Mouse (Mus musculus): ENCODE measurements at regions not wholly inside any gene's neighbourhood (a gene's known extent, or its start where the extent isn't known, plus 50 kb on each side); places are given as distances from the start of the nearest gene placed in this dataset.

DNA sequence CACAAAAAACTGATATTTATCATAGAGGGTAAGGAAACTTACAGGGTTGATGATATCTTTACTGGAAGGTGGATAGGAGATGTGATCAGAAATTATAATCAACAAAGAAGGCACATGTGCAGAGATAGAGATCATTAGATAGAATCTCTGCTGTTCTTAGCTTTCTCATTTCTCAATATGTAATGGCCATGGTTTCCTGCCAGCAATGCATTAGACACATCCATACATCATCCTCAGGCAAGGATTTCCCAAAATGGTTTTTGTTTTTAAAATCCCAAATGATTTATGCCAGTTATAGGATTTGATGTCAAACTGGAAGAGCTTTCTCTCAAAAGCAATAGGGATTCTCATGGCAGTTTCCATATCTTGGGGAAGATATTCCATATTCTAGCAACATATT, 52.0 kb upstream of the C030005K15Rik start:
- no peak for DNase-seq (ENCODE audit: low spot score)

- no peak for DNase-seq (ENCODE audit: low spot score)
Measured at GRCm38 (mm10) chr10:97779335-97779734, 52.8 kb upstream of the C030005K15Rik start.

DNA sequence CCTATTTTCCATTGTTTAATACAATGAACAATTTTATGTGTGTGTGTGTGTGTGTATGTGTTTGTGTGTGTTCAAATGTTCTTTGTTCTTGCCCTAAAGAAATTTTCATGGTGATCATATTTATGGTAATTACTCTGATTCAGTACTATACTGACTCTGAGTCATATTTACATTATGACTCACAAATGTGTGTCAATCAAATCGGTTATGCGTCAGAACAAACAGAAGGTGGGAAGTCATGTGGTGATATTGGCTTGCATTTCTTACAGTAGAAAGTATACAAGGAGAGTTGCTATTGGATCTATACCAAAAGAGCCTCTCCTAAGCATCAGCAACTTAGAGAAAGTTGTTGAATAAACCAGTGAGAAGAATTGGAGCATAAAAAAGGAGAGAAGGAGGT, 67.2 kb upstream of the C030005K15Rik start:
- DNase-seq (ENCODE audit: low spot score), result no peak

GRCm38 (mm10) chr10:97801448-97802265, 75.1 kb upstream of the C030005K15Rik start:
- DNase-seq (ENCODE audit: low spot score), result no peak

DNA sequence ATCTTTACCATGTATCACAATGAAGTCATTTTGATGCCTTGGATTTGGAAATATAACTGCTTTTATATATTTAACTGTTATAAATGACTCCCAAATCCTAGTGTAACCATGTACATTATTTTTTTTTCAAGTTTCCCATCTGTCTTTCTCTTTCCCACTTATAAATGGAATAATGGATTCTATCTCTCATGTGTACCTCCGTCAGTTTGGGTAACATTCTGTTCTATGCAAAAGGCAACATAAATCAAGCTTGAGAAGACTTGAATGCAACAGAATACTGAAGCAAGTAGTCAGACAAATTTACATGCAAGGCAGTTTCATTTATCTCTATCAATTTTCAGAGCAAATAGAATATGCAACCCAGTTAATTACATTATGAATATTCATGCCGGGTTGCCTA, 81.4 kb upstream of the C030005K15Rik start:
- no peak for DNase-seq (ENCODE audit: low spot score)

- DNase-seq (ENCODE audit: low spot score), result no peak
Measured at GRCm38 (mm10) chr10:97842574-97842973, 116.0 kb upstream of the C030005K15Rik start.

DNA sequence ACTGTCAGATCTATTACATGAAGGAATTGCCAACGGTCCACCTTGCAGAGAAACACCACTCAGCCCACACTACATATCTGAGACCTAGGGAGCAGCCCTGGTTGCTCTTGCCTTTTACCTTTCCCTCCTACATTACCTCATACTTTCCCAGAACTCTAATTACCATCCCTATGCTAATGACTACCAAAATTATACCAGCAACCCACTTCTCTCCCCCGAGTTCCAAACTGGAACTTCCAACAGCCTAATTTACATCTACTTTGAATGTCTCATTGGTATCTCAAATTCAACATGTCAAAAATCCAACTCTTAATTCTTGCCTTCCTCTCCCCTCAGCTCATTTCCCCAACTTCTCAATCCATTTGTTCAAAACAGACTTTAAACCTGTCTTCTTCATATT, 124.9 kb upstream of the C030005K15Rik start:
- no peak for DNase-seq (ENCODE audit: low spot score)

GRCm38 (mm10) chr10:97877088-97877487, 150.5 kb upstream of the C030005K15Rik start:
- no peak for DNase-seq (ENCODE audit: low spot score)

DNA sequence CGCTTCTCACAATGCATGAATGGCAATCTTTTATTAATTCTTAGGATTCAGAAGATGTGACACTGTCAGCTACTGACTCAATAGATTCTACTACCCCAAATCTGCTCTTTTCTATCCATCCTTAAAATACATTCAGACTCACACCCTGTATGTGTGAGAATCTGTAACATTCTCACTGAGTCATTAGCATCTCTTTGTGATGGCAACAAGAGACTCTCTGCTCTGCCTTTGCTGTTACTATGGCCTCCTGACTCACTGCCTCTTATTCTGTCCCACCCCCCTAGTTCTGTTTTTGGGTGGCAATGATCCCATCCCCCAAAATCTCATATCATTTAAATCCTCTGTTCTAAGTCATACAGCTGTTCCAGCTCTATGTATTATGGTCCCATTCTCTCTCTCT, 159.5 kb upstream of the C030005K15Rik start:
- DNase-seq (ENCODE audit: low spot score), result no peak

- no peak for DNase-seq (ENCODE audit: low spot score)
Measured at GRCm38 (mm10) chr10:97905793-97906192, 179.2 kb upstream of the C030005K15Rik start.

DNA sequence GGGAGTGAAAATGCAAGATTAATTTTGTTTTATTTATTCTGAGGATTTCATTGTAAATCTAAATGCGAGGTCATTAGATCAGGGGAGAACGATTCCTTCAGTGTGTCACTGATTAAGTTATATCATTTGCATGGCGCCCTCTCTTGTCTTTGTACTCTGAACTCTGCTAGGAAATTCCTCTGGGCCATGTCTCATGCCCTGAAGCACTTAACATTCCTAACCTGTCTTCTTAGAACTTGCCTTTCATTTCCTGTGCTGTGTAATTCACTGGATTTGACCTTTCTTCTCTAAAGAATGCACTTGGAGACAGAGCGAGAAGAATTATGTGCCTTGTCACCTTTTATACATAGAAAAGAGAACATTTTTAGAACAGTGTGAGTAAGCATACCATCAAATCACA, 199.0 kb upstream of the C030005K15Rik start:
- DNase-seq (ENCODE audit: low spot score), result no peak

DNA sequence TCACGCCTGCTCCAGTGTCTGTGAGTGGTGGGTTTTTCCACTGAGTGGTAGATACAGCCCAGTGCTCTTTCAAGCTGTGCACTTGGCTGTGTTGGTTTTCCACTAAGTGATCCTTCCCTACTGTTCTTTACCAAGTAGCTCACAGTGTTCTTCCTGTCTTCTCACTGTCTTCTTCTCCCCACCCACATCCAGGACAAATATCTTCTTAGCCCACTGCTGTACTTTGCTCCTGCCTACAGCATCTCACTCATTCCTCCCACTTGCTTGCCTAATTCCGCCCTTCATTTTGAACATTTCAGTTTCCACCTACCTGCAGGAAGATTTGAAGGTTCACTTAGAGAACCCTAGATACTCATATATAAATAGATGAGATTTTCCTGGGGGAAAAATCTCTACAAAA, 213.8 kb upstream of the C030005K15Rik start:
- no peak for DNase-seq (ENCODE audit: low spot score)

DNA sequence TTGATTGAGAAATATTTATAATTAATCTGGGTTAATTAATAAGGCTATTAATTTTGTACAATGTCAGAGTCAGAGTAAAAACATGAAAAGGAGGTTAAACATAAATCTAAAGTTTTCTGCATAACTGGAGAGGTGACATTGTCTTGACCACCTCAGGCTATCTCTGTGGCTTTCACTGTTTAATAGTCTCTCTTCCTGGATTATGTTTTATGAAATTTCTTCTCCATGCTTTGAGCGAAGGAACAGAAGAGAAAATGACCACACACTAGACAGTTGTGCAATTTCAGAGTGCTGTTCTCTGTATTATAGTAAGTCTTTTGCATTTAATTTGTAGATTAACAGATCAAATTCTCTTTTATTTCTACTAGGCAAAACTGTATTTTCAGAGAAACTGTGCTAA, 239.3 kb upstream of the C030005K15Rik start:
- DNase-seq (ENCODE audit: low spot score), result no peak

DNA sequence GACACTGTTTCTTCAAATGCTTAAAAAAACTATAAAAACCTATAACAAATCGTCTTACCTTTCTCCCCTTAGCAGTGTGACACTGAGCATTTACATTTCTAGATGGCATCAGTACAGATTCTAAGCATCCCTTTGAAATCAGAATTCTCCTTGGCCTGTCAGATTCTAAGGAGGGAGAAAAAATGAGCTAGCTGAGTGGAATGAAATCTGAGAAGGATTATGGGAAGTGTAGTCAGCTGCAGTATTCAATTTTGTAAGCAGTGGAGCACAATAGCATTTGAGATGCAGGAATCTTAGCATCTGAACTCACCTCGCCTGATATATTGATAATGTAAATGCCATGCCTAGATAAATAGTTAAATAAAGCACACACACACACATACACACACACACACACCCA, 240.4 kb upstream of the C030005K15Rik start:
- DNase-seq (ENCODE audit: low spot score), result no peak

GRCm38 (mm10) chr10:98007037-98007436, 280.5 kb upstream of the C030005K15Rik start:
- DNase-seq (ENCODE audit: low spot score), result no peak

GRCm38 (mm10) chr10:98008355-98008754, 281.8 kb upstream of the C030005K15Rik start:
- DNase-seq (ENCODE audit: low spot score), result no peak

GRCm38 (mm10) chr10:98012916-98013315, 286.4 kb upstream of the C030005K15Rik start:
- no peak for DNase-seq (ENCODE audit: low spot score)

DNA sequence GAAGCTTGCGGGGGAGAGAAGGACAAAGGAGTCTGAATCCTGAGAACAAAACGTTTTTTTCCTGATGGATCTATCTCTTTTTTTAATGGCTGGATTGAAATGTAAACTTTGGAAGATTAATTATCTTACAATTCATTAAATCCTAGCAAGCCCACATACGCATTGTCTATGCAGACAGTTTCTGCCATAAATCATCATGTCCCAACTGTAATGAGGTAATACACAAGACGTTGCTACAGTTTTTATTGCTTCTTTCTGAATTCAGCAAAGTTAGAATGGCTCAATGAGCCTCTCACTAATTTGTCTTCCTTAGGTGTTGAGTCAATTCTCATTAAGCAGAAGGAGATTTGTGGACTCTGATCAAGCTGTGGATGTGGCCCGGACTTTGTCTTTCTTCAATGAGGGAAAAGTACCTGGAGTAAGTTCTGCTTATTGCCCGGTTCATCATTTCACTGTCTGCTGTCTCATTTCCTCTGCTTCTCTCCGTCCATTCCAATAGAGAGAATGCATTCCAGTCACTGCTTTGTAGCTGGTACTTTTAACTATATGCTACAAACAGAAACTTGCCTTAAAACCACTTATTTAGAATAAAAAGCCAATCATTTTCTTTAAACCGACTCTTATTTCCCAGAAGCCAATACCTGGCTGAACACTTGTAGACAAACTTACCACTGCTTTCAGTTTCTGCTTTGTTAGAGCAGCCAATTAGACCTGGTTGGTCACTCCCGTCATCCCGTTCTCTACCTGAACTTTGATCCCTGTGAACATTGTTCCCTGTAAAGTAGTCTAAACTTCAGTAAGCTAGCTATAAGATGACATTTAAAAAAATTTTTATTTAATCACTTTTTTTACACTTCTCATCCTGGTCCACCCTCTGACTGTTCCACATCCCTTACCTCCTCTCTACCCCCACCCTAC, 288.7 kb upstream of the C030005K15Rik start:
- DNase-seq (ENCODE audit: low spot score), result no peak

GRCm38 (mm10) chr10:98016596-98017304, 290.2 kb upstream of the C030005K15Rik start:
- DNase-seq (ENCODE audit: low spot score), result no peak

GRCm38 (mm10) chr10:98029124-98029523, 302.6 kb upstream of the C030005K15Rik start:
- no peak for DNase-seq (ENCODE audit: low spot score)

- no peak for DNase-seq (ENCODE audit: low spot score)
Measured at GRCm38 (mm10) chr10:98029621-98030020, 303.1 kb upstream of the C030005K15Rik start.

DNA sequence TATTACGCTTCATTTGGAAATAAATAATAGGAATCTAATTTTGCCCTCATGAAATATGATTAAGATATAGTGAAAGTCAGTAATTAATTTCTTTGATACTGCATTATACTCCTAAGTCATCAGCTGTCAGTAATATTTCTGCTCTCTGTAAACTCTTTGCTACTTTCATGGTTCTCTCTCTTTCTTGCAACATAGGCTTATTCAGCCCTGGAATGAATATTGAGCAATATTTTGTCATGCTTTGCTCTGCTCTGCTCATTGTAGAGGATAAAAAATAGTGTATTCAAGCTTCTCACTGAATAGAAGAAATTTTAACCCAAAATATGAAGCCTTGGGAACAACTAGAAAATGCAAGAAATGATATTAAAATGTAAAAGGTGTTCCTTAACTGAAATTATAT, 306.1 kb upstream of the C030005K15Rik start:
- no peak for DNase-seq (ENCODE audit: low spot score)

Data from ovary, postnatal 14 days (tissue).